Mouse (Mus musculus): ENCODE results near the gene Gm3327. TPM values are rescaled to one million over a fixed set of nuclear protein-coding genes. Genes with fewer than 3 reads are reported as not detected.

Gene Gm3327
- not detected in 2 replicates for polyA plus RNA-seq (2012; rRNA removed)

DNA sequence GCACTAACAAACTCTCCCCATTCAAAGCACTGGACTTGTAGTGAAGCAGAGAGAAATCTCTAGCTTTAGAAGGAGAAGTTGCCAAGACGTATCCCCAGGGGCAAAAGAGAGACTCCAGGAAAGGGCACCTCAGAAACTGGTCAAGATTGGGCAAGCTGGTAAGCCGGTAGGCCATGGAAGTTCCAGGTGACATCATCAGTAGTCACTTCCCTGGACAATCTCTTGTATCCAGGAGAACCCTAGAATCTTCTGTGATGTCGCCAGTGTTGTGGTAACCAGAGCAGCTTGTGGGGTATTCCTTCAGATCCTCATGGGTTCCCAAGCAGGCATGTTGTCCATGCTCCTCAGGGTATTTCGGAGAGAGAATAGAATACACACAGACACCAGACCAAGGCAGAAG lies at the start of gene Gm3327:
Gene Gm3327 (plus strand): TSS at position 301 of the 400 bp plus-strand sequence.

DNA sequence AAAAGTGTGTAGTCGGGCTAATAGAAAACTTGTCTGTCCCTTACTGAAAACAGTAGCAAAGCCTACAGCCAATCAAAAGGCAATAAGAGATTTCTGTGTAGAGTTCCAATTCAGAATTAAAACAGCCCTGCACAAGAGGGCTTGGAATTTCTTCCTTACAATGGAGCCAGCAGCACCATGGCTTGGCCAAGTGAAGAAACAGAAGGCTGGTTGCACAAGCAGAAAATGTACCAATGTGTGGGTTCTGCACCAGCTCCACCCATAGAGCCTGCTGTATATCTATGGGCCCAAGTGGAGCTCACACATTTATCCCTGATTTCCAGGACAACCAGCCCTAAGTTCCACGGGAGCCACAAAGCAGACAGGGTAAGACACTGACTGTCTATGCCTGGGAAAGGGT lies 21.3 kb upstream of the Gm3327 start, which contains the start of gene Ear2:
Gene Ear2 (plus strand): TSS at position 301 of the 400 bp plus-strand sequence.

Other genes with a start within 250 kb of the Gm3327 start
- 16.3 and 18.4 TPM in 2 replicates for gene Ear1, start 248.3 kb upstream of the Gm3327 start, polyA plus RNA-seq (2012; rRNA removed)
- gene Ear10, start 200.3 kb upstream of the Gm3327 start, polyA plus RNA-seq (2012; rRNA removed) = not detected in 2 replicates
- gene Gm8113, start 198.5 kb upstream of the Gm3327 start, polyA plus RNA-seq (2012; rRNA removed) = 9.4 and 12.1 TPM in 2 replicates
- not detected in 2 replicates for gene Ang5, start 166.8 kb upstream of the Gm3327 start, polyA plus RNA-seq (2012; rRNA removed)
- 0.08 TPM in 1 of 2 replicates, not detected in the other for gene Ang6, start 121.6 kb upstream of the Gm3327 start, polyA plus RNA-seq (2012; rRNA removed)
- 24.0 and 26.3 TPM in 2 replicates for gene Ear2, start 21.2 kb upstream of the Gm3327 start, polyA plus RNA-seq (2012; rRNA removed)
- not detected in 2 replicates for gene Gm8212, start 73.8 kb downstream of the Gm3327 start, polyA plus RNA-seq (2012; rRNA removed)
- gene 4930503E14Rik, start 89.4 kb downstream of the Gm3327 start, polyA plus RNA-seq (2012; rRNA removed) = not detected in 2 replicates
- gene Gm8220, start 161.7 kb downstream of the Gm3327 start, polyA plus RNA-seq (2012; rRNA removed) = not detected in 2 replicates
- gene Gm5930, start 214.7 kb downstream of the Gm3327 start, polyA plus RNA-seq (2012; rRNA removed) = not detected in 2 replicates
- not detected in 2 replicates for gene Gm8229, start 241.5 kb downstream of the Gm3327 start, polyA plus RNA-seq (2012; rRNA removed)